Mouse (Mus musculus) C2C12 (cell line): ENCODE data around the gene Kcnip1. TPM values are rescaled to one million over a fixed set of nuclear protein-coding genes. Genes with fewer than 3 reads are reported as not detected.

ENCODE experiments used
- H3K27me3 ChIP-seq: one replicate; pipeline ENCODE4 v1.6.1; 2011; ENCODE audit not compliant: control insufficient read depth, insufficient read depth, insufficient read length
- H3K36me3 ChIP-seq: one replicate; pipeline ENCODE4 v1.6.1; 2011; ENCODE audit not compliant: control insufficient read depth, insufficient read depth
- H3K4me3 ChIP-seq: one replicate; pipeline ENCODE4 v1.5.1; 2011; ENCODE audit warnings: mild to moderate bottlenecking, control low read depth; ENCODE audit not compliant: poor library complexity, insufficient read depth, severe bottlenecking
- H3K79me2 ChIP-seq: one replicate; pipeline ENCODE4 v1.6.1; 2011; ENCODE audit not compliant: control insufficient read depth, insufficient read depth
- H3K79me3 ChIP-seq: one replicate; pipeline ENCODE4 v1.6.1; 2011; ENCODE audit warnings: low read depth, control low read depth
- H3ac ChIP-seq: one replicate; pipeline ENCODE3; 2011; ENCODE audit warnings: low read depth; ENCODE audit not compliant: control insufficient read depth, insufficient read length
- CEBPB ChIP-seq: IDR thresholded peaks from one replicate; pipeline ENCODE4 v1.6.1; 2011; ENCODE audit warnings: low read depth, mild to moderate bottlenecking, control low read depth, moderate library complexity
- CTCF ChIP-seq: IDR thresholded peaks from one replicate; pipeline ENCODE4 v1.5.1; 2011; ENCODE audit not compliant: control insufficient read depth, insufficient read depth, insufficient read length
- FOSL1 ChIP-seq: IDR thresholded peaks from one replicate; pipeline ENCODE4 v1.8.0; 2011; ENCODE audit warnings: mild to moderate bottlenecking, low read length; ENCODE audit not compliant: poor library complexity, insufficient read depth, severe bottlenecking
- MAX ChIP-seq: IDR thresholded peaks from one replicate; pipeline ENCODE4 v1.6.1; 2011; ENCODE audit warnings: mild to moderate bottlenecking, control low read depth
- MYOD1 ChIP-seq: IDR thresholded peaks from one replicate; pipeline ENCODE4 v1.6.1; 2011; ENCODE audit warnings: low read depth; ENCODE audit not compliant: control insufficient read depth, insufficient read length
- MYOG ChIP-seq: IDR thresholded peaks from one replicate; pipeline ENCODE4 v1.6.1; 2011; ENCODE audit not compliant: control insufficient read depth, insufficient read length; ENCODE audit errors: extremely low read depth
- USF1 ChIP-seq: IDR thresholded peaks from one replicate; pipeline ENCODE4 v1.6.1; 2011; ENCODE audit warnings: low read depth, mild to moderate bottlenecking, control low read depth, moderate library complexity
- polyA plus RNA-seq: library from polyadenylated mRNA; unstranded; fragments of >200 nt; fragmentation: generic; extraction: Trizol; gene quantifications from one replicate; pipeline ENCODE4 v1.2.1, GENCODE M21; 2012; ENCODE audit warnings: missing spikeins

Gene Kcnip1
- polyA plus RNA-seq, 1 experiment, result not detected

- Histone ChIP-seq H3K36me3 (no peaks in the 10 kb centered on the region), H3K27me3 (no peaks in the 10 kb centered on the region), H3K4me3 (no peak overlapping the region), H3K79me3 (no peaks in the 10 kb centered on the region), H3ac (no peak overlapping the region), H3K79me2 (no peaks in the 10 kb centered on the region)
- TF ChIP-seq MYOG, result no peak
- TF ChIP-seq FOSL1, result no peak
- TF ChIP-seq MYOD1, result no peak
- no peak for TF ChIP-seq MAX
- TF ChIP-seq CEBPB, result no peak
- TF ChIP-seq USF1, result no peak
- no peak for TF ChIP-seq CTCF
Measured at GRCm38 (mm10) chr11:33944067-33944785, 48.7 kb downstream of the Kcnip1 start.

GRCm38 (mm10) chr11:33943565-33943964 is 49.4 kb downstream of the Kcnip1 start:
- no peaks in the 10 kb centered on the region for H3K79me3 ChIP-seq

GRCm38 (mm10) chr11:33939456-33940113 is 53.4 kb downstream of the Kcnip1 start:
- Histone ChIP-seq H3ac (no peak overlapping the region), H3K79me2 (no peaks in the 10 kb centered on the region), H3K36me3 (no peaks in the 10 kb centered on the region), H3K79me3 (no peaks in the 10 kb centered on the region), H3K27me3 (peaks cover 4% of the 10 kb centered on the region), H3K4me3 (no peak overlapping the region)
- TF ChIP-seq MYOD1 (no peak), USF1 (no peak), MAX (no peak), MYOG (no peak), FOSL1 (no peak), CEBPB (no peak), CTCF (no peak)

More at GRCm38 (mm10) chr11:33943565-33943964, 49.4 kb downstream of the Kcnip1 start:
- Histone ChIP-seq H3ac (no peak overlapping the region), H3K27me3 (no peaks in the 10 kb centered on the region), H3K36me3 (no peaks in the 10 kb centered on the region), H3K79me2 (no peaks in the 10 kb centered on the region), H3K4me3 (no peak overlapping the region)
- no peak for TF ChIP-seq FOSL1
- TF ChIP-seq MYOD1, result no peak
- no peak for TF ChIP-seq MAX
- TF ChIP-seq MYOG, result no peak
- TF ChIP-seq USF1, result no peak
- TF ChIP-seq CEBPB, result no peak
- no peak for TF ChIP-seq CTCF

- Histone ChIP-seq H3ac (no peak overlapping the region), H3K27me3 (peaks cover 4% of the 10 kb centered on the region), H3K79me3 (no peaks in the 10 kb centered on the region), H3K36me3 (no peaks in the 10 kb centered on the region), H3K4me3 (no peak overlapping the region), H3K79me2 (no peaks in the 10 kb centered on the region)
- TF ChIP-seq CTCF (no peak), MYOD1 (no peak), MYOG (no peak), MAX (no peak), CEBPB (no peak), USF1 (no peak), FOSL1 (no peak)
Measured at GRCm38 (mm10) chr11:33938561-33939274, 54.2 kb downstream of the Kcnip1 start.

- Histone ChIP-seq H3K4me3 (no peak overlapping the region), H3K79me2 (no peaks in the 10 kb centered on the region), H3K79me3 (no peaks in the 10 kb centered on the region), H3K27me3 (peaks cover 4% of the 10 kb centered on the region), H3K36me3 (no peaks in the 10 kb centered on the region), H3ac (no peak overlapping the region)
- TF ChIP-seq USF1, result no peak
- no peak for TF ChIP-seq FOSL1
- no peak for TF ChIP-seq CEBPB
- no peak for TF ChIP-seq MYOD1
- TF ChIP-seq CTCF, result no peak
- TF ChIP-seq MYOG, result no peak
- TF ChIP-seq MAX, result no peak
Measured at GRCm38 (mm10) chr11:33937641-33938040, 55.3 kb downstream of the Kcnip1 start.
